Mouse (Mus musculus): Measurements from ENCODE around the gene Cdk6. TPM values are rescaled to one million over a fixed set of nuclear protein-coding genes. Genes with fewer than 3 reads are reported as not detected.
A peak's percentile ranks its signal among the peaks of the same experiment; 100 is the strongest.

Gene Cdk6
- polyA plus RNA-seq, 1 experiment from 2014 or later, result 51.2 TPM

DNA sequence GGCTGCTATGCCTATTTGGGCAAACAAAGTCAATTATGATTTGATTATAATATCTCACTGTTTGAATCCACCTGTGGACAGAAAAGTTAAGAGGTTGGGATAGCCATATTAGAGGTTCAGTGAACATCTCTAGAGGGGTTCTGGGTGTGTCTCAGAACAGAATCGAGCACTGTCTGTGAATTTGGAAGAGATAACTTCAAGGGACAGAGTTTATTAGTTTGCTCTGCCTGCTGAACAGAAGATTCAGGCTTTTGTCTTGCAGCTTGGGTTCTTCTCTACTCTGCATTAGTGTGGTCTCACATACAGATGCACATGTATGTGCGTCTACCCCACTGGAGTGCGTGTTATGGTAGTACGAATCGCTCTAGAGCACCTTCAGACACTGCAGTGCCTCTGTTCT lies 20.0 kb downstream of the Cdk6 start:
- Histone ChIP-seq H3K27ac (ENCODE audit: low read depth, low read length) (no peak overlapping the region), H3K27me3 (replicated peaks; ENCODE audit: control insufficient read depth, insufficient read depth, low read length) (no peaks in the 10 kb centered on the region), H3K36me3 (ENCODE audit: control insufficient read depth, insufficient read depth, low read length) (no peaks in the 10 kb centered on the region), H3K4me1 (replicated peaks; ENCODE audit: control insufficient read depth, insufficient read depth, low read length) (peaks cover 14% of the 10 kb centered on the region), H3K4me2 (no peak overlapping the region), H3K4me3 (ENCODE audit: low read depth, low read length) (no peak overlapping the region), H3K9me3 (ENCODE audit: control insufficient read depth, low read length) (no peaks in the 10 kb centered on the region), H3K9ac (ENCODE audit: low read depth, low read length) (no peak overlapping the region)
- DNase-seq (ENCODE audit: low spot score) (no peak), ATAC-seq (replicated peaks; ENCODE audit: low FRiP score) (no peak; the same call in 1 of the 2 replicates)
- 76% methylated on average over 5 of the region's 5 CpGs for WGBS

DNA sequence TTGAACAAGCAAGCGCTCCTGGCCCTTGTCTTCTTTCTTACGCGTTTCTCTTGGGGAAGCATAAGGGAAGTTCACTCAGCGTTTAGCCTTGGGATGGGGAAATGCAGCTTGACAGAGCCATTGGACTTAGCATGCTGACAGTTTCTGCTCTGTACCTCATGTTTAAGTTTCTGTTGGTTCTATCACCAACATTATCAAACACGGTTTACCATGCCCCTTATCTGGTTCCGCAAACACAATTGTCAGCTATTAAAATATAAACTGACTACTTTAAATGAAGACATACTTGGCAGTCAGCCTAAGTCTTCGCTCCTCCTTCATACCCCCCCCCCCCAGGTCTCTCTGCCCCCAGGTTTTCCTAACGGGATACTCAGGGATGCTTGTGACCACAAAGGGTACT lies 20.8 kb downstream of the Cdk6 start:
- Histone ChIP-seq H3K27me3 (replicated peaks; ENCODE audit: control insufficient read depth, insufficient read depth, low read length) (no peaks in the 10 kb centered on the region), H3K4me1 (replicated peaks; ENCODE audit: control insufficient read depth, insufficient read depth, low read length) (peaks cover 14% of the 10 kb centered on the region), H3K4me3 (ENCODE audit: low read depth, low read length) (no peak overlapping the region), H3K27ac (ENCODE audit: low read depth, low read length) (no peak overlapping the region), H3K4me2 (peak overlapping the region; percentile 4), H3K36me3 (ENCODE audit: control insufficient read depth, insufficient read depth, low read length) (no peaks in the 10 kb centered on the region), H3K9me3 (ENCODE audit: control insufficient read depth, low read length) (no peaks in the 10 kb centered on the region), H3K9ac (ENCODE audit: low read depth, low read length) (no peak overlapping the region)
- 77% methylated on average over 8 of the region's 8 CpGs for WGBS
- ATAC-seq (replicated peaks; ENCODE audit: low FRiP score) (no peak; the same call in 1 of the 2 replicates), DNase-seq (ENCODE audit: low spot score) (no peak)

- no peaks in the 10 kb centered on the region for H3K9me3 ChIP-seq (ENCODE audit: control insufficient read depth, low read length)
- H3K27me3 ChIP-seq (replicated peaks; ENCODE audit: control insufficient read depth, insufficient read depth, low read length), result no peaks in the 10 kb centered on the region
- no peak overlapping the region for H3K4me2 ChIP-seq
- no peak overlapping the region for H3K9ac ChIP-seq (ENCODE audit: low read depth, low read length)
- H3K36me3 ChIP-seq (ENCODE audit: control insufficient read depth, insufficient read depth, low read length), result no peaks in the 10 kb centered on the region
- ATAC-seq (replicated peaks; ENCODE audit: low FRiP score) (peak; percentile 35; the same call in 1 of the 2 replicates), DNase-seq (ENCODE audit: low spot score) (no peak)
- H3K4me1 ChIP-seq (replicated peaks; ENCODE audit: control insufficient read depth, insufficient read depth, low read length), result peaks cover 14% of the 10 kb centered on the region
- WGBS, result 79% methylated on average over 15 of the region's 15 CpGs
- H3K27ac ChIP-seq (ENCODE audit: low read depth, low read length), result no peak overlapping the region
- no peak overlapping the region for H3K4me3 ChIP-seq (ENCODE audit: low read depth, low read length)
Observed at GRCm38 (mm10) chr5:3363036-3363983, 22.0 kb downstream of the Cdk6 start.

DNA sequence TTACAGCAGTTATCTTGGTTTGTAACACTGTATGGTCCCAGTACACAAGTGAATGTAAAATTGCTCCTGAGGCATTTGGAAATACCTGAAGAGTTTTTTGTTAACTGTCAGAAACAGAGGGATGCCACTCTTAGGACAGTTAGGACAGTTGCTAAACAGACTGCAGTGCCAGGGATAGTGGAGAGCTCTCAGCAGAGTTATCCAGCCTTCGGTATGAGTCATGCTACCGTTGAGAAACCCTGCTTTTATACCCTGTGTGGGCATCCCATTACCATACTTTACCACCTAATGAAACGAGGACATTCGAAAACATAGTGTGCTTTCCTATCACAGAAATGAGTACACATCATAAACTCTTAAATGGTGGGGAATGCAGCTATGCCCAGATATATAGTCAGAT lies 25.8 kb downstream of the Cdk6 start:
- no peak overlapping the region for H3K4me2 ChIP-seq
- no peaks in the 10 kb centered on the region for H3K27me3 ChIP-seq (replicated peaks; ENCODE audit: control insufficient read depth, insufficient read depth, low read length)
- 92% methylated on average over 4 of the region's 4 CpGs for WGBS
- H3K4me3 ChIP-seq (ENCODE audit: low read depth, low read length), result no peak overlapping the region
- peaks cover 4% of the 10 kb centered on the region; the same call in 1 of the 2 replicates for H3K4me1 ChIP-seq (replicated peaks; ENCODE audit: control insufficient read depth, insufficient read depth, low read length)
- H3K27ac ChIP-seq (ENCODE audit: low read depth, low read length), result no peak overlapping the region
- no peak overlapping the region for H3K9ac ChIP-seq (ENCODE audit: low read depth, low read length)
- H3K36me3 ChIP-seq (ENCODE audit: control insufficient read depth, insufficient read depth, low read length), result no peaks in the 10 kb centered on the region
- H3K9me3 ChIP-seq (ENCODE audit: control insufficient read depth, low read length), result no peaks in the 10 kb centered on the region
- no peak for DNase-seq (ENCODE audit: low spot score)
- ATAC-seq (replicated peaks; ENCODE audit: low FRiP score), result no peak

DNA sequence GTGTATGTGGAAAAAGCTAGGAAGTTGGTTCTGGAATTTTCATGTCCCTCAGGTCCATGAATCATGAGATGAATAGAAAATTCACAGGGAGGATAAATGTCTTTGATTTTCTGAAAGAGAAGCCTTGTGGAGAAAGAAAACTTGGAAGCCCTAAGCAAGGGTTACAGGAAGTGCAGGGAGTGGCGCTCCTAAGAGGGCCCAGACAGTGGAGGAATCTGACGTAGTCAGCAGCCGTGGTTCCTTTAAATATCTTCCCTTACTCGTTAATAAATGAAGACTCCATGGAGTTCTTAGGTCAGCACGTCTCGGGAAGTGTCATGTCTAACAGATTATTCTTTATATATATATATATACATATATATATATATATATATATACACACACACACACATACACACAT lies 28.0 kb downstream of the Cdk6 start:
- WGBS, result 57% methylated on average over 6 of the region's 6 CpGs
- ATAC-seq (replicated peaks; ENCODE audit: low FRiP score), result no peak
- no peak overlapping the region for H3K4me2 ChIP-seq

GRCm38 (mm10) chr5:3371212-3371611 lies 29.9 kb downstream of the Cdk6 start:
- no peak for ATAC-seq (replicated peaks; ENCODE audit: low FRiP score)
- Histone ChIP-seq H3K9me3 (ENCODE audit: control insufficient read depth, low read length) (no peaks in the 10 kb centered on the region), H3K27ac (ENCODE audit: low read depth, low read length) (no peak overlapping the region), H3K4me1 (replicated peaks; ENCODE audit: control insufficient read depth, insufficient read depth, low read length) (no peaks in the 10 kb centered on the region; the same call in 1 of the 2 replicates), H3K4me2 (no peak overlapping the region), H3K36me3 (ENCODE audit: control insufficient read depth, insufficient read depth, low read length) (no peaks in the 10 kb centered on the region), H3K4me3 (ENCODE audit: low read depth, low read length) (no peak overlapping the region), H3K9ac (ENCODE audit: low read depth, low read length) (no peak overlapping the region), H3K27me3 (replicated peaks; ENCODE audit: control insufficient read depth, insufficient read depth, low read length) (no peaks in the 10 kb centered on the region)
- 64% methylated on average over 2 of the region's 2 CpGs for WGBS
- no peak for DNase-seq (ENCODE audit: low spot score)

More for the DNA sequence above, 28.0 kb downstream of the Cdk6 start:
- Histone ChIP-seq H3K36me3 (ENCODE audit: control insufficient read depth, insufficient read depth, low read length) (no peaks in the 10 kb centered on the region), H3K4me1 (replicated peaks; ENCODE audit: control insufficient read depth, insufficient read depth, low read length) (no peaks in the 10 kb centered on the region; the same call in 1 of the 2 replicates), H3K27me3 (replicated peaks; ENCODE audit: control insufficient read depth, insufficient read depth, low read length) (no peaks in the 10 kb centered on the region), H3K9me3 (ENCODE audit: control insufficient read depth, low read length) (no peaks in the 10 kb centered on the region), H3K27ac (ENCODE audit: low read depth, low read length) (no peak overlapping the region), H3K9ac (ENCODE audit: low read depth, low read length) (no peak overlapping the region), H3K4me3 (ENCODE audit: low read depth, low read length) (no peak overlapping the region)
- DNase-seq (ENCODE audit: low spot score), result peak; percentile 15

DNA sequence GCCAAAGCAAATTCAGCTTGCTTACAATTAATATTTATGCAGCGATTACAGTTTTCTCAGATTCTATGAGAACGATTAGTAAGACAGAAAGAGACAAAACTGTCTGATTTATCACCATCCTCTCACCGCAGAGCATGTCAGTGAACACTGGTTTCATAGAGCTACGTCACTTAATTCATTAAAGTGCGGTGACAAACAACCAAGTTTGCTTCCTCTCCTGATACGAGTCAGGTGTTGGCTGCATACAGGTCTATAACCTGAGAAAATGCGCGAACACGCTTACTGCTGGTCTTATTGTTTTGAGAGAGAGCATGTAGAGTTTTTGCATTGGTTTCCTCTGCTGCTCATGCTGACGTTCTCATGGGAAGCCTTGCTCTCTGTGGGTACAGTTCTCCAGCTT lies 31.9 kb downstream of the Cdk6 start:
- Histone ChIP-seq H3K9ac (ENCODE audit: low read depth, low read length) (no peak overlapping the region), H3K27me3 (replicated peaks; ENCODE audit: control insufficient read depth, insufficient read depth, low read length) (no peaks in the 10 kb centered on the region), H3K27ac (ENCODE audit: low read depth, low read length) (no peak overlapping the region), H3K4me1 (replicated peaks; ENCODE audit: control insufficient read depth, insufficient read depth, low read length) (no peaks in the 10 kb centered on the region; the same call in 1 of the 2 replicates), H3K4me2 (no peak overlapping the region), H3K9me3 (ENCODE audit: control insufficient read depth, low read length) (no peaks in the 10 kb centered on the region), H3K4me3 (ENCODE audit: low read depth, low read length) (no peak overlapping the region), H3K36me3 (ENCODE audit: control insufficient read depth, insufficient read depth, low read length) (no peaks in the 10 kb centered on the region)
- ATAC-seq (replicated peaks; ENCODE audit: low FRiP score) (no peak), DNase-seq (ENCODE audit: low spot score) (no peak)
- WGBS, result 91% methylated on average over 10 of the region's 10 CpGs

GRCm38 (mm10) chr5:3374763-3375162 lies 33.5 kb downstream of the Cdk6 start:
- H3K27ac ChIP-seq (ENCODE audit: low read depth, low read length), result no peak overlapping the region
- no peaks in the 10 kb centered on the region; the same call in 1 of the 2 replicates for H3K4me1 ChIP-seq (replicated peaks; ENCODE audit: control insufficient read depth, insufficient read depth, low read length)
- H3K36me3 ChIP-seq (ENCODE audit: control insufficient read depth, insufficient read depth, low read length), result no peaks in the 10 kb centered on the region
- no peak overlapping the region for H3K4me2 ChIP-seq
- H3K4me3 ChIP-seq (ENCODE audit: low read depth, low read length), result no peak overlapping the region
- no peaks in the 10 kb centered on the region for H3K9me3 ChIP-seq (ENCODE audit: control insufficient read depth, low read length)
- WGBS, result 83% methylated on average over 10 of the region's 10 CpGs
- no peak overlapping the region for H3K9ac ChIP-seq (ENCODE audit: low read depth, low read length)
- ATAC-seq (replicated peaks; ENCODE audit: low FRiP score), result no peak
- DNase-seq (ENCODE audit: low spot score), result no peak
- no peaks in the 10 kb centered on the region for H3K27me3 ChIP-seq (replicated peaks; ENCODE audit: control insufficient read depth, insufficient read depth, low read length)

- no peak for DNase-seq (ENCODE audit: low spot score)
- 84% methylated on average over 2 of the region's 2 CpGs for WGBS
- no peak for ATAC-seq (replicated peaks; ENCODE audit: low FRiP score)
Observed at GRCm38 (mm10) chr5:3376167-3376566, 34.9 kb downstream of the Cdk6 start.

More at GRCm38 (mm10) chr5:3376167-3376566, 34.9 kb downstream of the Cdk6 start:
- H3K4me1 ChIP-seq (replicated peaks; ENCODE audit: control insufficient read depth, insufficient read depth, low read length), result no peaks in the 10 kb centered on the region; the same call in 1 of the 2 replicates
- no peak overlapping the region for H3K4me2 ChIP-seq
- no peak overlapping the region for H3K9ac ChIP-seq (ENCODE audit: low read depth, low read length)
- no peaks in the 10 kb centered on the region for H3K36me3 ChIP-seq (ENCODE audit: control insufficient read depth, insufficient read depth, low read length)
- no peak overlapping the region for H3K27ac ChIP-seq (ENCODE audit: low read depth, low read length)
- no peaks in the 10 kb centered on the region for H3K27me3 ChIP-seq (replicated peaks; ENCODE audit: control insufficient read depth, insufficient read depth, low read length)
- H3K9me3 ChIP-seq (ENCODE audit: control insufficient read depth, low read length), result no peaks in the 10 kb centered on the region
- H3K4me3 ChIP-seq (ENCODE audit: low read depth, low read length), result no peak overlapping the region

Measured in liver, embryonic 11.5 days (tissue).